Mouse (Mus musculus): ENCODE results near the gene Prss46. TPM values are rescaled to one million over a fixed set of nuclear protein-coding genes. Genes with fewer than 3 reads are reported as not detected.

The Prss46 gene
- polyA plus RNA-seq, 1 experiment = not detected

DNA sequence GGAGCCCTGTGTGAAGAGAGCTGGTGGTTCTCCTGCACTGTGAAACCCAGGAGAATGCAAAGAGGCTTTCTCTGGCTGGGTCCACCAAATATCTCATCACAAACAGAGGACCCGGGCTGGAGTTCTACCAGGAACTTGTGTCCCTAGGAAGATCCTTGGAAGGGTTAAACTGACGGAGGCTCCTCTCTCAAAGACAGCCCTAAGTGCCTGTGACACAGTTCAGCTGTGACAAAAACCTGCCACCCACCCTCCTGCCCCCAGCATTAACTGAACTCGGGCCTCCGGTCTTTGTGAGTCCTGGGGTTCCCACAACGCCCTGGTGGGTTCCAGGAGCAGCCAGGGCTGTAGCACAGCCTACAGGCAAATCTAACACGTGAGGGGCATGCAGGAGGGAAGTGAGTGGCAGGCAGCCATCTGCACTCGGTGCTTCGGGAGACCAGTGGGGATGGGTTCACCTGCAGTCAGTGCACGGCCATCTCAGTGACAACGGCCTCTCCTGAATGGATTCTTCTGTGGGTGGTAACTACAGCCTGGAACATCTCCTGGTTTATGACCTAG is 55.2 kb downstream of the Prss46 start:
- H3K27ac ChIP-seq (replicated peaks; ENCODE audit: low read depth, low read length) = no peak overlapping the region
- no peak overlapping the region for H3K4me3 ChIP-seq (ENCODE audit: insufficient read depth, low read depth, low read length)
- H3K4me1 ChIP-seq (ENCODE audit: control insufficient read depth, insufficient read depth, insufficient read length, low read length) = no peaks in the 10 kb centered on the region

DNA sequence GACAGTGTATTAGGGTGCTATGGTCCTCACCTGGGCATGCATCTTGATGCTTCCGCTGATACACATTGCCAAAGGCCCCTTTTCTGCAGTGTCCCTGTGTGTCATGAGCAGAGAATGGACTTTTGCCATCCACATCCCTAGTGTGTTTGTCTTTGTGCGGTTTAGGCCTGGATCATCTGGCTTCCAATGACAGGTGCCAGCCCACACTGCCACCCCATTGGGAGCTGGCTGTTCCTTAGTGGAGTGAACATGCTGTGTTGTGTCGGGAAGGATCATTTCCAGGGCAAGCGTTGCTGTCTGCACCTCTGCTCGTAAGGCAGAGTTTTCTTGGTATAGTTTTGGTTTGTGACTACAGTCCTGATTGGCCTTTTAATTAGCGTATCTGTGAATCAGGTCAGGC is 56.9 kb downstream of the Prss46 start:
- Histone ChIP-seq H3K27ac (replicated peaks; ENCODE audit: low read depth, low read length) (no peak overlapping the region), H3K4me1 (ENCODE audit: control insufficient read depth, insufficient read depth, insufficient read length, low read length) (no peaks in the 10 kb centered on the region), H3K4me3 (ENCODE audit: insufficient read depth, low read depth, low read length) (no peak overlapping the region)

DNA sequence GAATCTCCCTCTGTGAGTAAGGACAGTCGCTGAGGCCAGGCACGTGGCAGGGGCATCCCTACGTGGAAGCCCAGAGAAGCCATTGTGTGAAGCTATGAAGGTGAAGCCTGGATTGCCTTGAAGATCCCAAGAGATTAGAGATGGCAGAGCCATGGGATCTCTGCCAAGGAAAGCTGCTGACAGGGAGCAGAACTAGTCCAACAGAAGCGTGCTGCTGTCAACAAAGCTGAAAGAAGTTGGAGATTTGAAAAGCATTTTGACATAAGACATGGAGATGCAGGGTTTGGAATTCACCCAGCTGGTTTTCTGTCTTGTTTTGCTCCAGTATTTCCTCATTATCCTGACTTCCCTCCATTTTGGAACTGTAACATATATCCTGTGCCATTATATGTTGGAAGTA is 58.0 kb downstream of the Prss46 start:
- Histone ChIP-seq H3K4me1 (ENCODE audit: control insufficient read depth, insufficient read depth, insufficient read length, low read length) (no peaks in the 10 kb centered on the region), H3K4me3 (ENCODE audit: insufficient read depth, low read depth, low read length) (no peak overlapping the region), H3K27ac (replicated peaks; ENCODE audit: low read depth, low read length) (no peak overlapping the region)

Other genes starting within 250 kb of the Prss46 start
- 1.7 and 3.0 TPM in 2 replicates for gene Nradd, start 220.1 kb upstream of the Prss46 start, polyA plus RNA-seq (2012; ENCODE audit: insufficient read depth, insufficient read length, missing spikeins)
- gene Nbeal2, start 190.3 kb upstream of the Prss46 start, polyA plus RNA-seq (2012; ENCODE audit: insufficient read depth, insufficient read length, missing spikeins) = 2.2 and 4.8 TPM in 2 replicates
- gene Ccdc12, start 188.0 kb upstream of the Prss46 start, polyA plus RNA-seq (2012; ENCODE audit: insufficient read depth, insufficient read length, missing spikeins) = 44.7 and 46.2 TPM in 2 replicates
- gene Myl3, start 102.6 kb upstream of the Prss46 start, polyA plus RNA-seq (2012; ENCODE audit: insufficient read depth, insufficient read length, missing spikeins) = 17.2 and 23.5 TPM in 2 replicates
- gene Pth1r, start 97.4 kb upstream of the Prss46 start, polyA plus RNA-seq (2012; ENCODE audit: insufficient read depth, insufficient read length, missing spikeins) = 23.3 and 25.4 TPM in 2 replicates
- gene Prss42, start 46.3 kb upstream of the Prss46 start, polyA plus RNA-seq (2012; ENCODE audit: insufficient read depth, insufficient read length, missing spikeins) = not detected in 2 replicates
- not detected in 2 replicates for gene Prss44, start 30.5 kb upstream of the Prss46 start, polyA plus RNA-seq (2012; ENCODE audit: insufficient read depth, insufficient read length, missing spikeins)
- gene Prss43, start 17.8 kb upstream of the Prss46 start, polyA plus RNA-seq (2012; ENCODE audit: insufficient read depth, insufficient read length, missing spikeins) = not detected in 2 replicates
- gene Prss45, start 9.9 kb upstream of the Prss46 start, polyA plus RNA-seq (2012; ENCODE audit: insufficient read depth, insufficient read length, missing spikeins) = not detected in 2 replicates
- not detected in 2 replicates for gene Prss50, start 13.5 kb downstream of the Prss46 start, polyA plus RNA-seq (2012; ENCODE audit: insufficient read depth, insufficient read length, missing spikeins)
- gene Als2cl, start 35.4 kb downstream of the Prss46 start, polyA plus RNA-seq (2012; ENCODE audit: insufficient read depth, insufficient read length, missing spikeins) = 5.7 and 9.0 TPM in 2 replicates
- gene Tmie, start 35.6 kb downstream of the Prss46 start, polyA plus RNA-seq (2012; ENCODE audit: insufficient read depth, insufficient read length, missing spikeins) = 1.5 and 1.8 TPM in 2 replicates
- gene Fam240a, start 72.4 kb downstream of the Prss46 start, polyA plus RNA-seq (2012; ENCODE audit: insufficient read depth, insufficient read length, missing spikeins) = not detected in 2 replicates
- gene Tdgf1, start 101.7 kb downstream of the Prss46 start, polyA plus RNA-seq (2012; ENCODE audit: insufficient read depth, insufficient read length, missing spikeins) = not detected in 2 replicates
- 0.88 TPM in 1 of 2 replicates, not detected in the other for gene Lrrc2, start 107.0 kb downstream of the Prss46 start, polyA plus RNA-seq (2012; ENCODE audit: insufficient read depth, insufficient read length, missing spikeins)
- gene Rtp3, start 146.1 kb downstream of the Prss46 start, polyA plus RNA-seq (2012; ENCODE audit: insufficient read depth, insufficient read length, missing spikeins) = 2.2 and 3.3 TPM in 2 replicates
- gene Ltf, start 174.8 kb downstream of the Prss46 start, polyA plus RNA-seq (2012; ENCODE audit: insufficient read depth, insufficient read length, missing spikeins) = not detected in 2 replicates
- gene Ccrl2, start 213.0 kb downstream of the Prss46 start, polyA plus RNA-seq (2012; ENCODE audit: insufficient read depth, insufficient read length, missing spikeins) = 1.3 and 1.6 TPM in 2 replicates